Mouse (Mus musculus) CH12.LX (cell line): ENCODE measurements around the gene Dennd5a. TPM values are rescaled to one million over a fixed set of nuclear protein-coding genes. Genes with fewer than 3 reads are reported as not detected.

Source experiments
- DNase-seq: peaks from one replicate; pipeline ENCODE4 v3.0.0-alpha.2; 2013; ENCODE audit errors: extremely low read depth
- H3K27ac ChIP-seq: 2 replicates; pipeline ENCODE4 v1.5.1; 2012; ENCODE audit warnings: low read depth, mild to moderate bottlenecking, control low read depth, moderate library complexity; ENCODE audit not compliant: insufficient read depth
- H3K27me3 ChIP-seq: replicated peaks from 2 replicates; pipeline ENCODE3; 2012; ENCODE audit warnings: inconsistent platforms
- H3K36me3 ChIP-seq, 2 experiments: replicated peaks in 1 of 2; 2 replicates each; pipeline versions ENCODE3 to v1.6.1; 2012; ENCODE audit warnings: inconsistent platforms in 1 of 2, low read length in 1 of 2, mild to moderate bottlenecking in 1 of 2, mixed read lengths in 1 of 2, moderate library complexity in 1 of 2; ENCODE audit not compliant: control insufficient read depth in 1 of 2, insufficient read depth in 1 of 2
- H3K4me1 ChIP-seq, 2 experiments: 2 replicates each; pipeline ENCODE4 v1.6.1; 2012; ENCODE audit warnings: inconsistent platforms in 1 of 2, moderate library complexity in 1 of 2; ENCODE audit not compliant: insufficient read depth in 2 of 2, control insufficient read depth in 1 of 2
- H3K4me2 ChIP-seq: 2 replicates; pipeline ENCODE4 v1.6.1; 2012; ENCODE audit warnings: low read depth, mild to moderate bottlenecking, control low read depth; ENCODE audit not compliant: poor library complexity, insufficient read depth, severe bottlenecking
- H3K4me3 ChIP-seq, 3 experiments: fragments of 150-350 bp in 1 of 3; sonication (generic) in 1 of 3; replicated peaks in 1 of 3; 2 replicates each; pipeline versions ENCODE3 to v1.5.1; 2011 to 2012; ENCODE audit warnings: low read depth in 2 of 3, low read length in 2 of 3, mild to moderate bottlenecking in 2 of 3, moderate library complexity in 2 of 3, control low read depth in 1 of 3, improper control_type of control experiment in 1 of 3, inconsistent platforms in 1 of 3, mixed read lengths in 1 of 3; ENCODE audit not compliant: poor library complexity in 1 of 3
- H3K79me2 ChIP-seq: replicated peaks from 2 replicates; pipeline ENCODE4 v1.6.1; 2012; ENCODE audit warnings: mild to moderate bottlenecking, moderate library complexity; ENCODE audit not compliant: control insufficient read depth, poor library complexity, insufficient read depth, severe bottlenecking; ENCODE audit errors: extremely low read depth
- H3K9ac ChIP-seq: 2 replicates; pipeline ENCODE4 v1.6.1; 2012; ENCODE audit warnings: low read depth, mild to moderate bottlenecking, control low read depth, moderate library complexity; ENCODE audit not compliant: insufficient read depth
- H3K9me3 ChIP-seq: replicated peaks from 2 replicates; pipeline ENCODE3; 2012; ENCODE audit warnings: low read length, inconsistent platforms, mixed read lengths
- BHLHE40 ChIP-seq: IDR thresholded peaks from 2 replicates; pipeline ENCODE4 v1.6.1; 2011; ENCODE audit warnings: mild to moderate bottlenecking, low read depth, low read length, improper control_type of control experiment
- CHD1 ChIP-seq: IDR thresholded peaks from 2 replicates; pipeline ENCODE4 v1.6.1; 2012; ENCODE audit warnings: low read depth, low read length, improper control_type of control experiment, inconsistent platforms
- CHD2 ChIP-seq: IDR thresholded peaks from 2 replicates; pipeline ENCODE4 v1.6.1; 2011; ENCODE audit warnings: low read length, improper control_type of control experiment
- CTCF ChIP-seq, 2 experiments: IDR thresholded peaks in 1 of 2; conservative IDR thresholded peaks in 1 of 2; 2 replicates each; pipeline ENCODE4 v1.5.1; 2011 to 2012; ENCODE audit warnings: low read depth in 2 of 2, low read length in 2 of 2, improper control_type of control experiment in 1 of 2, inconsistent platforms in 1 of 2, mild to moderate bottlenecking in 1 of 2, moderate library complexity in 1 of 2
- E2F4 ChIP-seq: IDR thresholded peaks from 2 replicates; pipeline ENCODE4 v1.6.1; 2011; ENCODE audit warnings: low read depth, low read length, improper control_type of control experiment; ENCODE audit not compliant: insufficient replicate concordance
- ELF1 ChIP-seq: IDR thresholded peaks from 2 replicates; pipeline ENCODE4 v1.6.1; 2014; ENCODE audit warnings: low read depth, mild to moderate bottlenecking, inconsistent platforms, low read length, improper control_type of control experiment
- EP300 ChIP-seq: IDR thresholded peaks from 2 replicates; pipeline ENCODE4 v1.6.1; 2011; ENCODE audit warnings: low read length, improper control_type of control experiment
- ETS1 ChIP-seq: conservative IDR thresholded peaks from 2 replicates; pipeline ENCODE4 v1.6.1; 2012; ENCODE audit warnings: low read depth, mild to moderate bottlenecking, inconsistent platforms, low read length, improper control_type of control experiment, moderate library complexity
- GABPA ChIP-seq: IDR thresholded peaks from 2 replicates; pipeline ENCODE4 v1.6.1; 2012; ENCODE audit warnings: low read depth, low read length, improper control_type of control experiment, inconsistent platforms; ENCODE audit not compliant: insufficient replicate concordance
- HCFC1 ChIP-seq: IDR thresholded peaks from 2 replicates; pipeline ENCODE4 v1.6.1; 2012; ENCODE audit warnings: low read depth, mild to moderate bottlenecking, inconsistent platforms, low read length, improper control_type of control experiment
- IRF4 ChIP-seq: IDR thresholded peaks from 2 replicates; pipeline ENCODE4 v1.6.1; 2014; ENCODE audit warnings: low read depth, mild to moderate bottlenecking, inconsistent platforms, low read length, improper control_type of control experiment
- JUN ChIP-seq: IDR thresholded peaks from 2 replicates; pipeline ENCODE4 v1.6.1; 2011; ENCODE audit warnings: low read depth, mild to moderate bottlenecking, low read length, improper control_type of control experiment, moderate library complexity; ENCODE audit not compliant: insufficient read depth
- JUND ChIP-seq: conservative IDR thresholded peaks from 2 replicates; pipeline ENCODE4 v1.6.1; 2011; ENCODE audit warnings: low read depth, low read length, improper control_type of control experiment
- KAT2A ChIP-seq: IDR thresholded peaks from 2 replicates; pipeline ENCODE4 v1.6.1; 2012; ENCODE audit warnings: low read length, improper control_type of control experiment, inconsistent platforms; ENCODE audit not compliant: insufficient replicate concordance
- MAFK ChIP-seq: IDR thresholded peaks from 2 replicates; pipeline ENCODE4 v1.6.1; 2011; ENCODE audit warnings: low read length, improper control_type of control experiment; ENCODE audit not compliant: insufficient replicate concordance
- MAX ChIP-seq: IDR thresholded peaks from 2 replicates; pipeline ENCODE4 v1.6.1; 2011; ENCODE audit warnings: low read length, improper control_type of control experiment
- MAZ ChIP-seq: IDR thresholded peaks from 2 replicates; pipeline ENCODE4 v1.6.1; 2012; ENCODE audit warnings: low read depth, mild to moderate bottlenecking, inconsistent platforms, low read length, improper control_type of control experiment, moderate library complexity
- MEF2A ChIP-seq: IDR thresholded peaks from 2 replicates; pipeline ENCODE4 v1.6.1; 2014; ENCODE audit warnings: low read depth, mild to moderate bottlenecking, inconsistent platforms, low read length, improper control_type of control experiment, borderline replicate concordance
- MXI1 ChIP-seq: IDR thresholded peaks from 2 replicates; pipeline ENCODE4 v1.6.1; 2011; ENCODE audit warnings: mild to moderate bottlenecking, low read depth, low read length, improper control_type of control experiment
- MYC ChIP-seq: IDR thresholded peaks from 2 replicates; pipeline ENCODE4 v1.6.1; 2011; ENCODE audit warnings: low read depth, mild to moderate bottlenecking, improper control_type of control experiment, low read length
- NELFE ChIP-seq: IDR thresholded peaks from 2 replicates; pipeline ENCODE4 v1.6.1; 2011; ENCODE audit warnings: low read depth, low read length, improper control_type of control experiment
- NRF1 ChIP-seq: IDR thresholded peaks from 2 replicates; pipeline ENCODE4 v1.6.1; 2014; ENCODE audit warnings: low read depth, mild to moderate bottlenecking, inconsistent platforms, low read length, improper control_type of control experiment, moderate library complexity
- PAX5 ChIP-seq: IDR thresholded peaks from 2 replicates; pipeline ENCODE4 v1.6.1; 2012; ENCODE audit warnings: low read length, inconsistent platforms, mixed read lengths
- POLR2A ChIP-seq: IDR thresholded peaks from 2 replicates; pipeline ENCODE4 v1.6.1; 2011; ENCODE audit warnings: low read depth, mild to moderate bottlenecking, improper control_type of control experiment, low read length
- POLR2AphosphoS2 ChIP-seq: IDR thresholded peaks from 2 replicates; pipeline ENCODE4 v1.6.1; 2011; ENCODE audit warnings: low read depth, low read length, improper control_type of control experiment
- RAD21 ChIP-seq: IDR thresholded peaks from 2 replicates; pipeline ENCODE4 v1.6.1; 2011; ENCODE audit warnings: low read depth, mild to moderate bottlenecking, low read length, improper control_type of control experiment, moderate library complexity
- RCOR1 ChIP-seq: conservative IDR thresholded peaks from 2 replicates; pipeline ENCODE4 v1.6.1; 2012; ENCODE audit warnings: low read depth, mild to moderate bottlenecking, inconsistent platforms, low read length, improper control_type of control experiment
- SIN3A ChIP-seq: IDR thresholded peaks from 2 replicates; pipeline ENCODE4 v1.6.1; 2012; ENCODE audit warnings: low read length, improper control_type of control experiment, inconsistent platforms
- SMC3 ChIP-seq: IDR thresholded peaks from 2 replicates; pipeline ENCODE4 v1.6.1; 2011; ENCODE audit warnings: low read depth, low read length, improper control_type of control experiment
- TBP ChIP-seq: conservative IDR thresholded peaks from 2 replicates; pipeline ENCODE4 v1.6.1; 2011; ENCODE audit warnings: low read depth, low read length, improper control_type of control experiment
- TCF12 ChIP-seq: IDR thresholded peaks from 2 replicates; pipeline ENCODE4 v1.6.1; 2014; ENCODE audit warnings: low read depth, mild to moderate bottlenecking, inconsistent platforms, low read length, improper control_type of control experiment
- UBTF ChIP-seq: IDR thresholded peaks from 2 replicates; pipeline ENCODE4 v1.6.1; 2012; ENCODE audit warnings: low read depth, mild to moderate bottlenecking, inconsistent platforms, low read length, improper control_type of control experiment, moderate library complexity
- USF1 ChIP-seq: IDR thresholded peaks from 2 replicates; pipeline ENCODE4 v1.6.1; 2014; ENCODE audit warnings: low read depth, mild to moderate bottlenecking, inconsistent platforms, low read length, improper control_type of control experiment
- USF2 ChIP-seq: conservative IDR thresholded peaks from 2 replicates; pipeline ENCODE4 v1.6.1; 2011; ENCODE audit warnings: low read depth, low read length, improper control_type of control experiment
- ZC3H11A ChIP-seq: IDR thresholded peaks from 2 replicates; pipeline ENCODE4 v1.6.1; 2012; ENCODE audit warnings: low read depth, mild to moderate bottlenecking, inconsistent platforms, low read length, improper control_type of control experiment
- ZKSCAN1 ChIP-seq: IDR thresholded peaks from 2 replicates; pipeline ENCODE4 v1.6.1; 2012; ENCODE audit warnings: low read depth, inconsistent platforms, low read length, improper control_type of control experiment, borderline replicate concordance
- ZMIZ1 ChIP-seq: IDR thresholded peaks from 2 replicates; pipeline ENCODE4 v1.6.1; 2012; ENCODE audit warnings: low read depth, mild to moderate bottlenecking, inconsistent platforms, low read length, improper control_type of control experiment
- ZNF384 ChIP-seq: IDR thresholded peaks from 2 replicates; pipeline ENCODE4 v1.6.1; 2012; ENCODE audit warnings: low read depth, low read length, improper control_type of control experiment, inconsistent platforms
- dilution Hi-C: fragments of 300-500 bp; cut with MboI; formaldehyde crosslinking; loops from 2 replicates; pipeline ENCODE4 v1.14.3; 2020; ENCODE audit warnings: low sequenced_read_pairs; ENCODE audit not compliant: extremely low pct_unique_long_range_greater_than_20kb, extremely low pct_ligation_motif_present
- in situ Hi-C: fragments of 300-500 bp; cut with MboI; formaldehyde crosslinking; loops from 3 replicates; pipeline ENCODE4 v1.14.3; 2019; ENCODE audit warnings: low sequenced_read_pairs, low pct_ligation_motif_present, low pct_unique_long_range_greater_than_20kb, mixed read lengths
- polyA plus RNA-seq: library from polyadenylated mRNA; unstranded; fragments of >175 nt; gene quantifications from 2 replicates; pipeline ENCODE4 v1.2.1, GENCODE M21; 2012; ENCODE audit warnings: low read depth; ENCODE audit not compliant: insufficient read length
- total RNA-seq, 2 experiments: library from RNA; depleted of rRNA; stranded (reverse); fragments of 300-350 nt in 1 of 2; fragments of >200 nt in 1 of 2; gene quantifications; 2 replicates each; pipeline ENCODE4 v1.2.3; 2012 to 2014

The Dennd5a gene
- total and polyA plus RNA-seq, 3 experiments: 20.7 to 29.5 (median 24.6) TPM

GRCm38 (mm10) chr7:109951297-109951696 lies 9.0 kb downstream of the Dennd5a start:
- H3K27ac ChIP-seq: no peak overlapping the region
- no peaks in the 10 kb centered on the region for H3K36me3 ChIP-seq
- H3K27me3 ChIP-seq: peaks cover 2% of the 10 kb centered on the region
- peak overlapping the region; percentile 98 for H3K4me2 ChIP-seq
- in situ Hi-C loops: no loop called here
- no peak overlapping the region for H3K9ac ChIP-seq
- peaks cover 7% of the 10 kb centered on the region; the same call in 1 of the 2 replicates for H3K79me2 ChIP-seq
- dilution Hi-C loops: no loop called here
- TF ChIP-seq RAD21 (no peak; the same call in 1 of the 2 replicates), ZMIZ1 (no peak), CHD2 (0 out of 2 replicates have a peak, but pooled peaks have one; percentile 10), MXI1 (0 out of 2 replicates have a peak, but pooled peaks have one; percentile 35), BHLHE40 (peak; percentile 89), ZNF384 (0 out of 2 replicates have a peak, but pooled peaks have one; percentile 34), ZKSCAN1 (no peak), MAZ (peak; percentile 74), TCF12 (peak; percentile 65; the same call in 1 of the 2 replicates), EP300 (peak; percentile 87), MAFK (peak; percentile 94), POLR2AphosphoS2 (no peak), MAX (peak; percentile 65; the same call in 1 of the 2 replicates), ELF1 (no peak), GABPA (no peak), ETS1 (peak; percentile 67), USF1 (no peak), POLR2A (no peak), MEF2A (peak; percentile 73), MYC (peak; percentile 76), RCOR1 (peak; percentile 80), CTCF (conservative IDR thresholded peaks at IDR 0.05 in 1 of 2, IDR thresholded peaks at IDR 0.05 in 1 of 2; ENCODE audit: low read depth in 2 of 2, low read length in 2 of 2) (no peak), PAX5 (no peak), CHD1 (no peak), NELFE (no peak), UBTF (no peak), USF2 (no peak), TBP (no peak), HCFC1 (no peak), NRF1 (no peak), JUN (peak; percentile 52; the same call in 1 of the 2 replicates), E2F4 (0 out of 2 replicates have a peak, but pooled peaks have one; percentile 59), IRF4 (peak; percentile 91), SMC3 (no peak), SIN3A (peak; percentile 63), KAT2A (no peak), JUND (peak; percentile 48), ZC3H11A (no peak)
- peak; percentile 73 for DNase-seq
- no peaks in the 10 kb centered on the region for H3K9me3 ChIP-seq
- H3K4me3 ChIP-seq: no peak overlapping the region
- peaks cover 4 to 22% of the 10 kb centered on the region in 2 experiments; a peak in 3 of 4 replicates for H3K4me1 ChIP-seq
